Mouse (Mus musculus) granulocyte monocyte progenitor cell, adult 5-6 weeks (primary cell): Measurements from ENCODE around the gene Eif3f. TPM values are rescaled to one million over a fixed set of nuclear protein-coding genes. Genes with fewer than 3 reads are reported as not detected.

Experiments
- ATAC-seq: replicated peaks from 2 replicates; pipeline ENCODE4 v1.8.0; 2016; ENCODE audit warnings: mild to moderate bottlenecking, moderate TSS enrichment, inconsistent platforms; ENCODE audit not compliant: poor library complexity, severe bottlenecking
- total RNA-seq, 2 experiments: library from RNA; stranded (forward) in 1 of 2; stranded (reverse) in 1 of 2; fragments of 200-712, 200-1000 nt in 1 of 2; fragments of >200 nt in 1 of 2; fragmentation: Nextera tagmentation in 1 of 2; gene quantifications; 2 replicates each; pipeline ENCODE4 v1.2.3; 2014 to 2017

Eif3f gene
- total RNA-seq, 2 experiments from 2014 or later: 70.5 to 236 TPM

GRCm38 (mm10) chr7:108966742-108967362 lies 32.6 kb downstream of the Eif3f start:
- peak; percentile 78 for ATAC-seq

DNA sequence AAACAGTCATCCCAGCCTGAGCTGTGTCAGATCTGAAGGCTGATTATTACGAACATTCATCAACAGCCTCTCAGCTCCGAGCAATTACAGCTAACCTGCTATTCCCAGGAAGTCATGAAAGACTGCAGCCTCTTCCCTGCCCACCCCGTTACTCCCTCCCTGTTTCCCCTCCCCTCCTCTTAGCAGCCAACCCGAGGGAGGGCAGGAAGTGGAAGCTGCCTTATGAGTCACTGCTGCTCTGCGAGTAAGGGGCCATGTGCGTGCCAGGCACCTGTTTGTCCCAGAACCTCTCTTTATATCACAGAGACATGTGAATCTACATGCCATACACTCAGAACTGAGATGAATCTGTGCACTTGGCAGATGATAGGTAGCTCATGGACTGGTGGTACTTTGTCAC lies 34.0 kb downstream of the Eif3f start:
- ATAC-seq: no peak

- ATAC-seq: no peak
Observed at GRCm38 (mm10) chr7:108972273-108972672, 38.1 kb downstream of the Eif3f start.

GRCm38 (mm10) chr7:108985934-108986708 lies 51.9 kb downstream of the Eif3f start:
- ATAC-seq: no peak

GRCm38 (mm10) chr7:108991207-108991606 lies 57.0 kb downstream of the Eif3f start:
- ATAC-seq: no peak

Other genes starting within 250 kb of the Eif3f start
- not detected in 2 replicates for gene Olfr512, start 221.1 kb upstream of the Eif3f start, total RNA-seq (2014; fragmentation: Nextera tagmentation)
- gene Olfr512, start 221.1 kb upstream of the Eif3f start, total RNA-seq (2017): not detected in 2 replicates
- not detected in 2 replicates for gene Olfr513, start 183.4 kb upstream of the Eif3f start, total RNA-seq (2014; fragmentation: Nextera tagmentation)
- gene Olfr513, start 183.4 kb upstream of the Eif3f start, total RNA-seq (2017): not detected in 2 replicates
- gene Olfr514, start 108.4 kb upstream of the Eif3f start, total RNA-seq (2014; fragmentation: Nextera tagmentation): not detected in 2 replicates
- gene Olfr514, start 108.4 kb upstream of the Eif3f start, total RNA-seq (2017): not detected in 2 replicates
- not detected in 2 replicates for gene Olfr516, start 83.9 kb upstream of the Eif3f start, total RNA-seq (2014; fragmentation: Nextera tagmentation)
- gene Olfr516, start 83.9 kb upstream of the Eif3f start, total RNA-seq (2017): not detected in 2 replicates
- gene Olfr517, start 62.0 kb upstream of the Eif3f start, total RNA-seq (2014; fragmentation: Nextera tagmentation): not detected in 2 replicates
- gene Olfr517, start 62.0 kb upstream of the Eif3f start, total RNA-seq (2017): not detected in 2 replicates
- gene Olfr518, start 49.4 kb upstream of the Eif3f start, total RNA-seq (2014; fragmentation: Nextera tagmentation): not detected in 2 replicates
- gene Olfr518, start 49.4 kb upstream of the Eif3f start, total RNA-seq (2017): not detected in 2 replicates
- not detected in 2 replicates for gene Olfr519, start 40.0 kb upstream of the Eif3f start, total RNA-seq (2014; fragmentation: Nextera tagmentation)
- gene Olfr519, start 40.0 kb upstream of the Eif3f start, total RNA-seq (2017): not detected in 2 replicates
- gene Nlrp10, start 4.2 kb upstream of the Eif3f start, total RNA-seq (2014; fragmentation: Nextera tagmentation): 1.2 and 1.7 TPM in 2 replicates
- gene Nlrp10, start 4.2 kb upstream of the Eif3f start, total RNA-seq (2017): 1.4 TPM in 2 replicates
- gene Tub, start 15.9 kb downstream of the Eif3f start, total RNA-seq (2014; fragmentation: Nextera tagmentation): not detected in 2 replicates
- gene Tub, start 15.9 kb downstream of the Eif3f start, total RNA-seq (2017): not detected in 2 replicates
- 0.56 and 1.1 TPM in 2 replicates for gene Ric3, start 148.9 kb downstream of the Eif3f start, total RNA-seq (2014; fragmentation: Nextera tagmentation)
- gene Ric3, start 148.9 kb downstream of the Eif3f start, total RNA-seq (2017): 0.62 and 2.8 TPM in 2 replicates
- gene Lmo1, start 240.8 kb downstream of the Eif3f start, total RNA-seq (2014; fragmentation: Nextera tagmentation): 23.7 and 33.5 TPM in 2 replicates
- gene Lmo1, start 240.8 kb downstream of the Eif3f start, total RNA-seq (2017): 7.1 and 9.4 TPM in 2 replicates